Mouse (Mus musculus) lung, embryonic 14.5 days (tissue): ENCODE measurements at regions not wholly inside any gene's neighbourhood (a gene's known extent, or its start where the extent isn't known, plus 50 kb on each side); places are given as distances from the start of the nearest gene placed in this dataset.

Experiments used
- ATAC-seq: fragments of 200-750 bp; cut with Nextera tagmentation; 2 replicates; pipeline ENCODE4 v1.8.0; 2017; ENCODE audit warnings: mild to moderate bottlenecking, moderate TSS enrichment, moderate library complexity; ENCODE audit not compliant: insufficient read depth
- DNase-seq: peaks from one replicate; pipeline ENCODE4 v3.0.0-alpha.2; 2015
- H3K27ac ChIP-seq: fragments of 300-500 bp; sonication (generic); 2 replicates; pipeline ENCODE4 v1.5.1; 2014; ENCODE audit warnings: low read depth, mild to moderate bottlenecking, moderate library complexity
- H3K27me3 ChIP-seq: fragments of 300-500 bp; sonication (generic); 2 replicates; pipeline ENCODE4 v1.6.1; 2014; ENCODE audit warnings: low read length, control low read depth; ENCODE audit not compliant: insufficient read depth
- H3K36me3 ChIP-seq: fragments of 300-500 bp; sonication (generic); 2 replicates; pipeline ENCODE4 v1.6.1; 2014; ENCODE audit warnings: control low read depth; ENCODE audit not compliant: insufficient read depth
- H3K4me1 ChIP-seq: fragments of 300-500 bp; sonication (generic); 2 replicates; pipeline ENCODE4 v1.6.1; 2014; ENCODE audit warnings: antibody characterized with exemption, control low read depth; ENCODE audit not compliant: insufficient read depth
- H3K4me2 ChIP-seq: fragments of 300-500 bp; sonication (generic); 2 replicates; pipeline ENCODE4 v1.6.1; 2014; ENCODE audit warnings: mild to moderate bottlenecking
- H3K4me3 ChIP-seq: fragments of 300-500 bp; sonication (generic); 2 replicates; pipeline ENCODE4 v1.5.1; 2014; ENCODE audit warnings: low read depth, low read length
- H3K9ac ChIP-seq: fragments of 300-500 bp; sonication (generic); 2 replicates; pipeline ENCODE4 v1.6.1; 2014
- H3K9me3 ChIP-seq: fragments of 300-500 bp; sonication (generic); 2 replicates; pipeline ENCODE4 v1.6.1; 2016; ENCODE audit warnings: low read depth, low read length, control low read depth
- CTCF ChIP-seq: IDR thresholded peaks from 2 replicates; pipeline ENCODE4 v1.5.1; 2016; ENCODE audit warnings: antibody characterized with exemption, low read depth
- WGBS: fragments of 180-500 bp; shearing (Covaris S2); extraction: QIAGEN DNeasy Blood & Tissue Kit; methylation state at CpG from one replicate; pipeline ENCODE4 v1.1.7; 2014; 5-methylcytosine and 5-hydroxymethylcytosine counted together

DNA sequence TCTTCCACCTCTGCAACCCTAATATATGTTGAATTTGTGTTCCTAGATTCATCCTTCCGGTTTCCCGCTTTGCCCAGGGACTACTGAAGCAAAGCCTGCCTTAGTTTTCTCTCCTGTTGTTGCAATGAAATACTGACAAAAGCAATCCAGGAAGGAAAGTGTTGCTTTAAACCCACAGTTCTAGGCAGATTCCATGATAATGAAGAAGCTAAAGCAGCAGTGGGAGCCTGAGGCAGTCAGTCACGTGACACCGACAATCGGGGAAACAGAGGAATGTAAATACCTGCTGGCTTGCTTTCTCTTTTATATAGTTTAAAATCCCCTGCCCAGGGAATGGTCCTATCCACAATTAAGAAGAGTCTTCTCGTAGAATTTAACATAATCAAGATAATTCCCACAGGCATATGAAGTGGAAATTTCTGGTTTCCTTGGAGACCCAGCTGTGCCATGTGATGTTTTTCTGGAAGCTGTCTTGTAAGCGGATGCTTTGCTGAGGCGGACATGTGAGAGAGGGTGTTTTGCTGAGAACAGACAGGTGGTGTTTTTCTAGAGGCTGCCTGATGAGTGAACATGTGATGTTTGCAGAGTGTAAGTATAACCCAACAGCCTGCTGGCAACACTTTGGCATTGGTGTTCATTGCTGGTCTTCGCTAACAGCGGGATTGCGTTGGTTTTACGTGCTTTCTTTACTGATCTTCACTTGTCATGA, 398.0 kb downstream of the Prim2 start:
- H3K27me3 ChIP-seq, result no peaks in the 10 kb centered on the region
- no peaks in the 10 kb centered on the region for H3K4me1 ChIP-seq
- no peak for TF ChIP-seq CTCF
- H3K36me3 ChIP-seq, result no peaks in the 10 kb centered on the region
- whole genome bisulfite sequencing, result 29% methylated on average over 12 of the region's 12 CpGs
- peak overlapping the region; percentile 24; the same call in 1 of the 2 replicates for H3K27ac ChIP-seq
- H3K4me2 ChIP-seq, result peak overlapping the region; percentile 50
- no peaks in the 10 kb centered on the region for H3K9me3 ChIP-seq
- H3K4me3 ChIP-seq, result peak overlapping the region; percentile 9; the same call in 1 of the 2 replicates
- peak; percentile 77 for DNase-seq
- peak; percentile 96 for ATAC-seq
- H3K9ac ChIP-seq, result no peak overlapping the region

DNA sequence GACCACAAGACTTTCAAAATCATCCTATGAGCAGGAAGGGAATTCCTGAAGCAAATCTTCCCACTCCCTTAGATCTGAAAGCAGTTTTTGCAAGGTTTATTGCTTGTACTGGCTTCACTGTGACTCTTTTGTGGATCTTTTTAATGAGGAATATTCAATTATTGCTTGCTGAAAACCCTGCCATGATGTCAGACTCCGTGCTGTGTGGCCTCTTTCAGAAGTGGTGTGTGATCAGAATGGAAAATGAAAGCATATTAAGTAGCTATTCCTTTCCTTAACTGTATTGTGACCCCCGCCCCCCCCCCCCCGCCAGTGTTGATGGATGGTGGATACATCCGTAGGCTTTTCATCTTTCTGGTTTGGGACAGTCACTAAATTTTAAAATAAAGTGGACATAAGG, 400.4 kb downstream of the Prim2 start:
- H3K27me3 ChIP-seq, result no peaks in the 10 kb centered on the region
- H3K27ac ChIP-seq, result no peak overlapping the region
- 50% methylated on average over 4 of the region's 4 CpGs for WGBS
- no peak overlapping the region for H3K4me2 ChIP-seq
- DNase-seq, result no peak
- no peaks in the 10 kb centered on the region for H3K4me1 ChIP-seq
- TF ChIP-seq CTCF, result no peak
- no peak overlapping the region for H3K9ac ChIP-seq
- no peaks in the 10 kb centered on the region for H3K9me3 ChIP-seq
- no peaks in the 10 kb centered on the region for H3K36me3 ChIP-seq
- no peak overlapping the region for H3K4me3 ChIP-seq
- no peak for ATAC-seq

DNA sequence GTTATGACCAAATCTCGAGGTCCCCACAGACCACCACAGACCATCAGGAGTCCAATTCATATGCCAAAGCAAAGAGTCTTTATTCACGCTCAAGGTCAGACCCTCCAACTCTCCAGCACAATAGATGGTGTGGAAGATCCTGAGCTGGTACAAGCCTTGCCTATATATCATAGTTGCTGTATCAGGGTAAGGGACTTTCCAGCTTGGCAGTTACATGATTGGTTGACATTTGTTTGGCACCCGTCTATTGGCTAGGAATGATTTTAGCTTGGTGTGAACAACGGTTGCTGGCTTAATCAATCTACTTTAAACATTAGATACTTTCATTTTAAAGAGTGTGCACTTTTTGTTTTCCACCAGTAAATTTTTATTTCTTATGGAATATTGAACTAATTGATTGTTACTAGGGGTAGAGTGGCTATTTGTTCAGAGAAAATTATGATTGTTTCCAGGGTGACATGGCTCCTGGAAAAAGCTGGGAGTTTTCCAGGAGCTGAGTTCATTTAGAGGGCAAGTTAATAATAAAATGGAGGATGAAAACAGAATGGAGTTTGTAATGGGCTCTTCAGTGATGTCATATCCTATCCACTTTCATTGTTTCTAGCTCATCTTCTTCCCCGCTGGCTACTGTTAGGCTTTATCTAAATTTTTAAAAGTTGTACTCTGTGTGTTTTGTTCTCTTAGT, 403.7 kb downstream of the Prim2 start:
- 49% methylated on average over 5 of the region's 5 CpGs for WGBS
- no peak overlapping the region for H3K9ac ChIP-seq
- no peak for TF ChIP-seq CTCF
- no peaks in the 10 kb centered on the region for H3K4me1 ChIP-seq
- H3K4me2 ChIP-seq, result no peak overlapping the region
- DNase-seq (peak; percentile 50), ATAC-seq (no peak)
- no peaks in the 10 kb centered on the region for H3K36me3 ChIP-seq
- no peak overlapping the region for H3K27ac ChIP-seq
- no peak overlapping the region for H3K4me3 ChIP-seq
- H3K9me3 ChIP-seq, result no peaks in the 10 kb centered on the region
- no peaks in the 10 kb centered on the region for H3K27me3 ChIP-seq

DNA sequence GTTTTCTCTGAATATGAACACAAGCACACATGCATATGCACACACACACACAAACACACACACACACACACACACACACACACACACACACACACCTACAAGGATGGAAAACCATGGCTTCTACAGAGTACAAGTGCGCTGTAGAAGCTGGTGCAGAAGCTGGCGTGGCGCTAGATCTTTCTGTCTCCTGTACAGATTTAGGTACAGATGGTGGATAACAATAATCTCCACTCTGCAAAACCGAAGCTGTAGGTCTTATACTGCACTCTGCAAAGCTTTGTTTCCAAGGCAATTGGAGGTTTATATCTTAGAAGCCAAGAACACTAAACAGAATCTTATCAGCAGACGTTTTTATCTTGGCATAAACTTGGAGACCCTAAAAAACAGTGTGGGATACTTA, 420.1 kb downstream of the Prim2 start:
- Histone ChIP-seq H3K27me3 (no peaks in the 10 kb centered on the region), H3K9ac (no peak overlapping the region), H3K27ac (no peak overlapping the region), H3K4me3 (no peak overlapping the region), H3K4me2 (no peak overlapping the region), H3K9me3 (no peaks in the 10 kb centered on the region), H3K36me3 (no peaks in the 10 kb centered on the region), H3K4me1 (no peaks in the 10 kb centered on the region)
- WGBS, result 72% methylated on average over 5 of the region's 5 CpGs
- TF ChIP-seq CTCF, result no peak
- ATAC-seq (no peak), DNase-seq (no peak)

DNA sequence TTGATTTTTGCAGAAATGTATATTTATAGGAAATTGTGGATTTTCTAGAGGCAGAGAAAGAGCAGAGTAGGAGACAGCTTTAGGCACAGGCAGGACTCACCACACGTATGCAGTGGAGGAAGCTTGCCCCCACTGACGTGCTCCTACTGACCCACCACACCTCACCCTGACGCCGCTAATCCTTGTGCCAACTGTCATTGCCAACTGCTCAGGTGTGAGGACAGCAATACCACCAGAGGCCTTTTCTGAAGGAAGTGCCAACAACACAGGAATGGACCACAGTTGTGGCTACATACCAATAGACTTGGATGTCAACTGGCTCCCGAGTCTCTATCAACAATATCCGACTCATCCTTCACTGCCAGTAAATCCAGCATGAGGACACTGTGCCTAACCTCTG, 422.5 kb downstream of the Prim2 start:
- no peaks in the 10 kb centered on the region for H3K9me3 ChIP-seq
- H3K27me3 ChIP-seq, result no peaks in the 10 kb centered on the region
- TF ChIP-seq CTCF, result no peak
- ATAC-seq (no peak), DNase-seq (no peak)
- 71% methylated on average over 6 of the region's 6 CpGs for WGBS
- no peak overlapping the region for H3K4me3 ChIP-seq
- H3K4me1 ChIP-seq, result no peaks in the 10 kb centered on the region
- H3K9ac ChIP-seq, result no peak overlapping the region
- no peak overlapping the region for H3K27ac ChIP-seq
- no peak overlapping the region for H3K4me2 ChIP-seq
- H3K36me3 ChIP-seq, result no peaks in the 10 kb centered on the region

DNA sequence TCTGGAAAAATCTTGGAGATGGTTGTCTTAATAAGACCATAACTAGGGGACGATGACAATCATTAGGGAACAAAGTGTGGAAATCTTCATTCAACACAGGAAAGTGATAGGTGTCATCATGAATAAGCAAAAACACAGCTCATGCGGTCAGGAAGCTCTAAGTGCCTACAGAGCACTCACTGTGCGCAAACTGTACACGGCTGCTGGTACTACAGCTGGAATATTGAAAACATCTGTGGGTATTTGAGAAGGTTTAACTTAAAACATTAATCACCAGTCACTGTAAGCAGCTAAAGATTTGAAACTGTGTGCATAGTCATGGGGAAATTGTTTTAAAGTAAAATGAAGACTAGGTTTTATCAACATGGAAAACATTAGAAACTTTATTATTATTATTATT, 424.4 kb downstream of the Prim2 start:
- no peak for DNase-seq
- no peaks in the 10 kb centered on the region for H3K4me1 ChIP-seq
- WGBS, result 47% methylated on average over 4 of the region's 4 CpGs

DNA sequence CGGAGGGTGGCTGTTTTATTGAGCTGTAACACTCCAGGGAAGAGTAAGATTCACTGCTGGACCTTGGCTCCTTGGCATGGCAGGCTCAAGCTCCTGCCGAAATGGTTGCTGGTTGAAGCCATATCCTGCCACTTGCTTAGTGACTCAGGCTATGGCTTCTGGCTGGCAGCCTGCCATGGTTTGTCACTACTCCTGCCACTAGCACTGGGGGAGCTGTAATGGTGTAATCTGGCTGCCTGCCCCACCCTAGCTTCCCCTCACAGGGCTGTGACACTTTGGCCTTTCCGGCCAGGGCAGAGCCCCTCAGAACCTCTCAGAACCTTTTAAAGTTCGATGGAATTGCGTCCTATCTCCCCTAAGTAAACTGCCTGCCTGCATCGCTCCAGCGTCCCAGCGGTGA, 424.9 kb downstream of the Prim2 start:
- ATAC-seq (no peak), DNase-seq (peak; percentile 48)
- 71% methylated on average over 8 of the region's 8 CpGs for WGBS

More for the DNA sequence above, 424.4 kb downstream of the Prim2 start:
- TF ChIP-seq CTCF, result no peak
- Histone ChIP-seq H3K27me3 (no peaks in the 10 kb centered on the region), H3K4me2 (no peak overlapping the region), H3K9ac (no peak overlapping the region), H3K9me3 (no peaks in the 10 kb centered on the region), H3K27ac (no peak overlapping the region), H3K4me3 (no peak overlapping the region), H3K36me3 (no peaks in the 10 kb centered on the region)
- ATAC-seq, result no peak

More for the DNA sequence above, 424.9 kb downstream of the Prim2 start:
- Histone ChIP-seq H3K9me3 (no peaks in the 10 kb centered on the region), H3K4me1 (no peaks in the 10 kb centered on the region), H3K36me3 (no peaks in the 10 kb centered on the region), H3K9ac (no peak overlapping the region), H3K4me2 (no peak overlapping the region), H3K4me3 (no peak overlapping the region), H3K27ac (no peak overlapping the region), H3K27me3 (no peaks in the 10 kb centered on the region)
- no peak for TF ChIP-seq CTCF
